Mouse (Mus musculus): ENCODE results near the gene Cdk18.

DNA sequence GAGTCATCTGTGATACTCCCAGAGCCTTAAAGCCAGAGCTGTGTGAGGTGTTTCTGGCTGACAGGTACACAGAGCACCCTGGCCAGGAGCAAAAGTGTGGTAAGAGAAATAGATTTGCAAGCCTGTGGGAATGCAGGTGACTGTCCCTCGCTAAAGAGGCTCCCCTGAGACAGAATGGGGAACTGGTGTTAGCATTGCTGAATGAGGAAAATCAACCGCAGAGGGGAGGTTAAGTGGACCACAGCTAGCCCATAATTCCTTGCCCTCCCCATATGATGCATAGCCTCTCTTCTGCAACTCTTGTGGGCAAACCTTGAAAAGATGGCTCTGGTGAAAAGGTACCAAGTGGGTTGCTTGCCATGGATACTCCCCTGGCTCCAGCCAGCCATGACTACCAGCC is 9.9 kb upstream of the Cdk18 start:
- TF ChIP-seq CTCF (IDR thresholded peaks at IDR 0.05; ENCODE audit: control insufficient read depth, insufficient read depth, insufficient replicate concordance, low read depth, low read length) = no peak
- no peak for TF ChIP-seq POLR2A (IDR thresholded peaks at IDR 0.05; ENCODE audit: control insufficient read depth, low read depth, low read length)
